Mouse (Mus musculus) G1E (cell line): ENCODE measurements around the gene Slc25a30.

Source experiments
- CTCF ChIP-seq: IDR thresholded peaks from 2 replicates; pipeline ENCODE4 v1.5.1; 2012; ENCODE audit warnings: low read depth, low read length, inconsistent platforms, mixed read lengths
- GATA1 ChIP-seq: IDR thresholded peaks from 2 replicates; pipeline ENCODE4 v1.6.1; 2012; ENCODE audit warnings: borderline replicate concordance, low read length, inconsistent platforms, mixed read lengths
- GATA2 ChIP-seq: IDR thresholded peaks from 2 replicates; pipeline ENCODE4 v1.6.1; 2012; ENCODE audit warnings: low read depth, low read length, inconsistent platforms, borderline replicate concordance
- POLR2AphosphoS5 ChIP-seq: IDR thresholded peaks from 2 replicates; pipeline ENCODE4 v1.6.1; 2012; ENCODE audit warnings: low read depth, low read length, inconsistent platforms; ENCODE audit not compliant: insufficient replicate concordance
- TAL1 ChIP-seq: conservative IDR thresholded peaks from 2 replicates; pipeline ENCODE4 v1.6.1; 2012; ENCODE audit warnings: low read depth, low read length, inconsistent platforms, mixed read lengths

- TF ChIP-seq CTCF = no peak
- TF ChIP-seq GATA2 = no peak
- TF ChIP-seq TAL1 = no peak
- TF ChIP-seq GATA1 = no peak
- TF ChIP-seq POLR2AphosphoS5 = no peak
Observed at GRCm38 (mm10) chr14:75818528-75818927, 31.7 kb upstream of the Slc25a30 start.
